Mouse (Mus musculus) central nervous system, embryonic 18 days (tissue): ENCODE measurements around the gene Gm20075. TPM values are rescaled to one million over a fixed set of nuclear protein-coding genes. Genes with fewer than 3 reads are reported as not detected.

Experiments used
- polyA plus RNA-seq: library from polyadenylated mRNA; depleted of rRNA; stranded (reverse); fragments of >200 nt; gene quantifications from 2 replicates; pipeline ENCODE4 v1.2.3, GENCODE M21; 2012; rRNA removed

Gene Gm20075
- 2.0 and 2.9 TPM in 2 replicates for polyA plus RNA-seq

DNA sequence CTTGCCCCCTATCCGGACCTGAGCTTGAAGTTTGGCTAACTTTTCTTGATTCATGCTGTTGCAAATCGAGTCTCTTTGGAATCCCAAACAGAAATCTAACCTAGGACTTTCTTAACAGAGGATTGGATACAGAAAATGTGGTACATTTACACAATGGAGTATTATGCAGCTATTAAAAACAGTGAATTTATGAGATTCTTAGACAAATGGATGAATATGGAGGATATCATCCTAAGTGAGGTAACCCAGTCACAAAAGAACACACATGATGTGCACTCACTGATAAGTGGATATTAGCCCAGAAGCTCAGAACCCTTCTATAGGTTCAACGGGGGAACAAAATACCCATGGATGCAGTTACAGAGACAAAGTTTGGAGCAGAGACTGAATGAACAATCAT lies at the start of gene Gm20075:
Gene Gm20075 (minus strand): TSS at position 101 of the 400 bp plus-strand sequence.

DNA sequence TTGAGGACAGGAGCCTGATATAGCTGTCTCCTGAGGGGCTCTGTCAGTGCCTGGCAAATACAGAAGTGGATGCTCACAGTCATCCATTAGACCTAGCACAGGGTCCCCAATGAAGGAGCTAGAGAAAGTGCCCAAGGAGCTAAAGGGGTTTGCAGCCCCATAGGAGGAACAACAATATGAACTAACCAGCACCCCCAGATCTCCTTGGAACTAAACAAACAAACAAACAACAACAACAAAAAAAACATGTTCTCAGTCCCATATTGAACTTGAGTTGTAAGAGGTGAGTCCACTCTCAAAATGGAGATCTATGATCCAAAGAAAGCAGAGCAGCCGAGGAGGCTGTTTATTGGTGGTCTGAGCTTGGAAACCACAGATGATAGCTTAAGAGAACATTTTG lies 578 bp upstream of the Gm20075 start, which contains the start of gene Gm17190:
Gene Gm17190 (plus strand): TSS at position 301 of the 400 bp plus-strand sequence.

Other genes starting within 250 kb of the Gm20075 start
- gene Iqgap2, start 189.5 kb downstream of the Gm20075 start, polyA plus RNA-seq, result 3.5 and 4.2 TPM in 2 replicates
- gene Gm17190, start 678 bp upstream of the Gm20075 start, polyA plus RNA-seq, result not detected in 2 replicates
- gene Sv2c, start 51.2 kb upstream of the Gm20075 start, polyA plus RNA-seq, result 8.6 and 10.0 TPM in 2 replicates